Mouse (Mus musculus): ENCODE data around the gene Rbms3.

The Rbms3 gene

GRCm38 (mm10) chr9:116873976-116874320 lies 755.8 kb downstream of the Rbms3 start:
- DNase-seq: no peak

GRCm38 (mm10) chr9:116873033-116873975 lies 756.4 kb downstream of the Rbms3 start:
- DNase-seq: no peak

GRCm38 (mm10) chr9:116872346-116872745 lies 757.4 kb downstream of the Rbms3 start:
- no peak for DNase-seq

- DNase-seq: no peak
Observed at GRCm38 (mm10) chr9:116871576-116871975, 758.1 kb downstream of the Rbms3 start.

- DNase-seq: no peak
Observed at GRCm38 (mm10) chr9:116866060-116866459, 763.7 kb downstream of the Rbms3 start.

- no peak for DNase-seq
Observed at GRCm38 (mm10) chr9:116863626-116864025, 766.1 kb downstream of the Rbms3 start.

GRCm38 (mm10) chr9:116862341-116862740 lies 767.4 kb downstream of the Rbms3 start:
- no peak for DNase-seq

- DNase-seq: no peak
Observed at GRCm38 (mm10) chr9:116857861-116858595, 771.7 kb downstream of the Rbms3 start.

GRCm38 (mm10) chr9:116857151-116857550 lies 772.6 kb downstream of the Rbms3 start:
- no peak for DNase-seq

GRCm38 (mm10) chr9:116855744-116856143 lies 774.0 kb downstream of the Rbms3 start:
- DNase-seq: no peak

- DNase-seq: no peak
Observed at GRCm38 (mm10) chr9:116848905-116849304, 780.8 kb downstream of the Rbms3 start.

- no peak for DNase-seq
Observed at GRCm38 (mm10) chr9:116848166-116848565, 781.5 kb downstream of the Rbms3 start.

GRCm38 (mm10) chr9:116847241-116848135 lies 782.2 kb downstream of the Rbms3 start:
- no peak for DNase-seq

- DNase-seq: no peak
Observed at GRCm38 (mm10) chr9:116834949-116835348, 794.8 kb downstream of the Rbms3 start.

- DNase-seq: no peak
Observed at GRCm38 (mm10) chr9:116833677-116834076, 796.0 kb downstream of the Rbms3 start.

- no peak for DNase-seq
Observed at GRCm38 (mm10) chr9:116832822-116833221, 796.9 kb downstream of the Rbms3 start.

GRCm38 (mm10) chr9:116831386-116831785 lies 798.3 kb downstream of the Rbms3 start:
- no peak for DNase-seq

GRCm38 (mm10) chr9:116829929-116830328 lies 799.8 kb downstream of the Rbms3 start:
- DNase-seq: no peak

- no peak for DNase-seq
Observed at GRCm38 (mm10) chr9:116821601-116822000, 808.1 kb downstream of the Rbms3 start.

- DNase-seq: no peak
Observed at GRCm38 (mm10) chr9:116817196-116817595, 812.5 kb downstream of the Rbms3 start.

GRCm38 (mm10) chr9:116814495-116815094 lies 815.1 kb downstream of the Rbms3 start:
- no peak for DNase-seq

GRCm38 (mm10) chr9:116813396-116813795 lies 816.3 kb downstream of the Rbms3 start:
- no peak for DNase-seq

GRCm38 (mm10) chr9:116809260-116809659 lies 820.5 kb downstream of the Rbms3 start:
- no peak for DNase-seq
